Mouse (Mus musculus): Measurements from ENCODE around the gene 3830406C13Rik.

3830406C13Rik gene

DNA sequence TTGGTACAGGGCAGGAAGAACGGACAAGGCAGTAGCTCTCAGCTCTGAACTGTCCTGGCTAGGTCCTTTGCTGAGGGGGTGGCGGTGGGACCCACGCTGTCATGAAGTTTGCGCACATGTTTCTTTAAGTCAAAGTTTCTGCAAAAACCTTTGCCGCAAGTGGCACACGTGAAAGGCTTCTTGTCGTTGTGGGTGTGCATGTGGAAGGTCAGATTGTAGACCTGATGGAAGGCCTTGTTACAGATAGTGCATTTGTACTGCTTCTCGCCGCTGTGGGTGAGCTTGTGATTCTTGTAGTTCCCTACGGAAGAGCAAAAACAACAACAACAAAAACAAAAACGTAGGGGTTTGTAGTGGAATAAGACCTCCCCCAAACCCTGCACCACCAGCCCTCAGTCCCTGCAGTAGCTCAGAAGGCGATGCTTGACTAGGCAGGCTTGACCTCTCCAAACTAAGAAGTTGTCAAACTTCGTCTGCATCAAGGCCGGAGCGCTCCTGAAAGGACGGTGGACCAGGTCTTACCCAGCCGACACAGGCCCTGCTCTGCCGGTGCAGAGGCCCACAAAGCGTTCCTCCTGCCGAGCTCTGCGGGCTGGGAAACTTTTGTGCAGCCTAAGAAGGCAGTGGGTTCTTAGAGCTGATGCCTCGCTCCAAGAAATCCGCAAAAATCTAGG, 58.6 kb downstream of the 3830406C13Rik start:
- DNase-seq (ENCODE audit: low spot score in 2 of 2) = no peak

DNA sequence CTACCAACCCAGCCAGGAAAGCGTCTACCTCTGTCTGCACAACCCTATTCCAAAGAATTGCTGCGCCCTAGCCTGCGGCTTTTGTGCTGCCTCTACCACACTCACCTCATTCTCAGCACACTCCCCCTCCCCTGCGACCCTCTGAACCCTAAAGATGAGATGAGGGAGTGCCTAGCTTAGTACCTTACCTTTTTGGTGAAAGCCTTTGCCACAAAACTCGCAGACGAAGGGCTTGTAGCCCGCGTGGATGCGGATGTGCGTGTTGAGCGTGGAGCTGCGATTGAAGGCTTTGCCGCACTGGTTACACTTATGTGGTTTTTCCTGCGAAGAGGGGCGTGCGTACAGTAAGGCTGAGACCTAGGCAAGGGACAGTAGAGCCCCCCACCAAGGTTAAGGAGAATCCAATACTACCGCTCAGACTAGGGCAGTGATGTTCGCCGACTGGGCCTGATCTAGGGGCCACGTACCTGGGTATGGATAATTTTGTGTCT, 59.5 kb downstream of the 3830406C13Rik start:
- peak in 1 of 2 experiments; percentile 11 for DNase-seq (ENCODE audit: low spot score in 2 of 2)

DNA sequence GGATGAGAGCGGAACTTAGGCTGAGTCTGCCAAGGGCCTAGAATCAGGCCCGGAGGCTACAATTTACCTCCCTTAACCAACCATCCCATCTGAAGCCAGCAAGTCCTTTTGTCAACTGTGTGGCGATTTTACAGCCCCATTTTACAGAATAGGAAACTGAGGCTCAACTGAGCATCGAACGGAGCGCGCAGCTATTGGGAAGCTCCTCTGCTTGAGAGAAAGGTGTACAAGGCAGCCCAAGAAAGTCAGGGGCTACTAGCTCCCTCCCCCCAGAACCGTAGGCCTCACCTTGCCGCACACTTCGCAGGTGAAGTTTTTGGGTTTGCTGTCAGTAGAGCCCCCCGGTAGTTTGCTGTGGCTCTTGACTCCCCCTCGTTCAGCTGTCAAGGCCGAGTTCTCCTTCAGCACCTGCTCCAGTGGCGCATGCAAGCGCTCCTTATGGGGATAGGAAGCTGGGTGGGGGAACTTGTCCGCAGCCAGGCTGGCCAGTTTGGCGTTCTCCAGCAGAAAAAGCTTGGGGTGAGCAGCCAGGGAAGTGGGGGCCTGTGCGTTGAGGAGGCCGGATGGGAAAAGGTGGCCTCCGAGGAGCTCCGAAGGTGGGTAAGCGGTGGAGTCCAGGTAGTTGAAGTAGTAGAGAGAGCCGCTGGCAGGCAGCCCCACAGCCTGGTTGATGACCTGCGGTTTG, 60.2 kb downstream of the 3830406C13Rik start:
- peak in 1 of 2 experiments; percentile 17 for DNase-seq (ENCODE audit: low spot score in 2 of 2)

DNA sequence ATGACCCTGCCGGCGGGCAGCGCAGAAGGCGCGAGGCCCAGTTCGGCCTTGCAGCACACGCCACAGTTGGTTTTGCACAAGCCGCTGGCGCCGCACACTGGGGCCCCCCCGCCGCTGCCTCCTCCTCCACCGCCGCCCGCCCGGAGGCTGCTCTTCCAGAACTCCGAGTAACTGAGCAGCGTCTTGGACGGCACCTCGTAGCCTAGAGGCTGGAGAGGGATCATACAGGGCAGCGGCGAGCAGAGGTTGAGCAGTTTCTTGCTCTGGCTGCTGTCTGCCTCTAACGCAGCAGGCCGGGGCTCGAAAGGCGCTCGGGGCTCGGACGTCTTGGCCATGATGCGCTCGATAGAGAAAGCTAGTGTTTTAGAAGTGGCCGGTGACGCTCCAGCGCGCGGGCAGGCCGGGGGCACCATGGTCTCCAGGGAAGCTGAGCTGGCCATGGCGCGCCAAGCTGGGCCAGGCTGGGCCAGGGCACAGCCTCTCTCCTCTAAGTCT, 60.8 kb downstream of the 3830406C13Rik start:
- DNase-seq (ENCODE audit: low spot score in 2 of 2) = peak; percentile 33 to 36

DNA sequence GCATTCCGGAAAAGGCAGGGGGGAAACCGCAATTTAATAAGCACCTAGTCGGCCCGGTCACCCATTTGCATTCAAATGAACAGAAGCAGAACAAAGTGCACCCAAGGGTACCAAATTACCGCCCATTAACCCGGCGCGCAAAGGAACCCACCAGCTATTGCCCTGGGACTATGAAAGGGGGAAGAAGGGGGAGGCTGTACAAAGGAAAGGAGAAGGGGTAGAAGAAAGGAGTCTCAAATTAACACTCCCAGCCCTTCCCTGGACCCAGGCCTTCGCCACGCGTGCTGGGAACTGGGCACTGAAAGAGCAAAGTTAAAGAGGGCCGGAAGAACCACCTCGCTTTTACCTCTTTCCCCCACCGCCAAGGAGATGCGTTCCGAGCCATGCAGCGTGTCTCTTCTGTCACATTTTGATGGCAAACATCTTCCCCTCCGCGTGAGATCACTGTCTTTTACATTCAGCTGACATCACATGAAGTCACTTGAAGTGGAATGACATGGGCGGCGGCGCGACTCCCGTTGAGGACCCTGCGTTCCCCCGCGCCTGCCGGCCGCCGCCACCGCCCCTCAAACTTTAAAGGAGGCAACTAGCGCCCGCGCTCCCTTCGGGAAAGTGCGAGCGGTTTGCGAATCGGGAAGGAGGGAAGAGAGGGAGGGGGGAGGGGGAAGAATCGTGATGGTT, 61.4 kb downstream of the 3830406C13Rik start:
- DNase-seq (ENCODE audit: low spot score in 2 of 2) = peak; percentile 35 to 37

DNA sequence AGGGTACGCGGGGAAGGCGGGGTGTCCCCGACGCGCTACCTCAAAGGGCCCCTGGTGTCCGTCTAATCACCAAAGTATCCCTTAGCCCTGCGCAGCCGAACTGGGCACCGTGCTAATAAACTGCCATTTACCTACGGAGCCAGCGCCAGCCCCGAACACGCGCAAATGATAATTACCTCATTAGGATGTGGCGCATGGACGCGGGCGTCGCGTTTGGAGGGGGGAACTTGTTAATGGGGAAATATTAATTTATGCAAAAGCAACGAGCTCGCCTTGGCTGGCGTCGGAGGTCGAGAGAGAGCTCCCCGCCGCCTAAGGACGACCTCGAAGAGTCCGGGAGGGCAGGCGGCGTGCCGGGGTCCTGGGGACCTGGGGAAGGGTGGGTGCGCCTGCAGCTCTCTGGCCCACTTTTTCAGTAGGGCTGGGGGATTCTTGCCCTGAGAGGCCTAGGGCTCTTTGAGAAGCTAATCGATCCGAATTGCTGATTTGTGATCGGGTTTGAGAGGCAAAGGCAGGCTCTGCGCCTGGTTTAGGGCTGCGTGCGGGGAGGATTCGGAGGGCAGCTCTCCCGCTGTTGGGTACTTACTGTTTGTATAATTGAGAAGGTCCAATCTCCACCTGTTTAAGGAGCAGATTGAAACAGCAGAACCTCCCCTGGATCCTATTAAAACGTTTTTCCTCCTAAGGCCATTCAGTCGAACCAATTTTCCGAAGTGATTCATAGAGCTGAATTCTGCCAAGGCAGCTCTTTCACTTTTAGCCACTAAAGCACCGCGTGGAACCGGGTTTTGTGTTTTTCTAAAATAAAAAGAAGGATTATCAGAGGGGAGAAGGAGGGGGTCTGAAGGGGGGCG, 62.3 kb downstream of the 3830406C13Rik start:
- peak; percentile 30 to 39 for DNase-seq (ENCODE audit: low spot score in 2 of 2)

DNA sequence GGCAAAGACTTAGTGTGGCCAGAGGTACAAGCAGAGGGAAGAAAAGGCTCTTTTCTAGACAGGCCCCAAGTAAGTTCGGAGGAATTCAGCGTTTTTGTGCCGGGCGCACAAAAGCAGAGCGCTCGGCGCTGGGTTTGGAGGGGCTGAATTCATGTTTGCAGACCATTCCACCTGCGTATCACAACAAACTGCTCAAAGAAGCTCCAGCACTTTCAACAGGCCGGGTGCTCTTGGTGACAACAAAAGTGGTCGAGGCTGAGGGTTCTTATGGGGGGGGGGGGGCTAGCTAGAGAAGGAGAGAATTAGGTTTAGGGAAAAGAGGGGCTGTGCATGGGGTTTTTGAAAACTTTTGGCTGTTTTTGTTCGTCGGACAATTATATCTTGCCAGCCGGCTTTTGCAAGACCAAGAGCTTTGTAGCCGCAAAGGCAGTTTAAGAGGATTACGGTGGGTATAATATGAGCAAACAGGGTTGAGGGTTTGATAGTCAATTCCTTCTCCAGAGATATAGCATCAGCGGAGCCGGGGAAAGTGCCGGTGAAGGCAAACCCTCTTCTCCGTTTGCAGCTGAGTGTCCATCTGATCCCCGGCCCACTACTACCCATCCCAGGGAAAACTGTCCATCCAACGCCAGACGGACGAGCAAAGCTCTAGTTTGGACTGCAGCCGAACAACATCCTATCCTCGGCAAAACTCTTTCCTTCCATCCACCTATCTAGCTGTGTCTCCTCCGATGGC, 63.1 kb downstream of the 3830406C13Rik start:
- no peak for DNase-seq (ENCODE audit: low spot score in 2 of 2)

DNA sequence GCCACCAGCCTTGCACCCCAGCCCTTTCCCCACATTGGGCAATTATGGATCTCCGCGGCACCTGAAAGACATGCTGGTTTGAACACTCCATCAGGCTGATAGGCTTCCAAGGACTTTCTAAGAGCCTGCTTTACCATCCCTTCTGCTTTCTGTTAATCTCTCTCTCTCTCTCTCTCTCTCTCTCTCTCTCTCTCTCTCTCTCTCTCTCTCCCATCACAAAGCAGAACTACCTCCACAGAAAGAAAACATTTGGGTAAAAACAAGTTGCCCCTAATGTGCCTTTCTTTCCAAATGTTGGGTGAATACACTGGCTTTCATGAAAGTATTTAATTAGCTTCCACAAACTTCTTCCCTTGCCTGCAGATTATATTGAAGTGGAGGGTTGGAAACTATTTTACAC, 64.1 kb downstream of the 3830406C13Rik start, which contains the start of gene Fezf2:
TSS of gene Fezf2 (minus strand) at position 101 of the 400 bp plus-strand sequence.
- no peak for DNase-seq (ENCODE audit: low spot score in 2 of 2)

DNA sequence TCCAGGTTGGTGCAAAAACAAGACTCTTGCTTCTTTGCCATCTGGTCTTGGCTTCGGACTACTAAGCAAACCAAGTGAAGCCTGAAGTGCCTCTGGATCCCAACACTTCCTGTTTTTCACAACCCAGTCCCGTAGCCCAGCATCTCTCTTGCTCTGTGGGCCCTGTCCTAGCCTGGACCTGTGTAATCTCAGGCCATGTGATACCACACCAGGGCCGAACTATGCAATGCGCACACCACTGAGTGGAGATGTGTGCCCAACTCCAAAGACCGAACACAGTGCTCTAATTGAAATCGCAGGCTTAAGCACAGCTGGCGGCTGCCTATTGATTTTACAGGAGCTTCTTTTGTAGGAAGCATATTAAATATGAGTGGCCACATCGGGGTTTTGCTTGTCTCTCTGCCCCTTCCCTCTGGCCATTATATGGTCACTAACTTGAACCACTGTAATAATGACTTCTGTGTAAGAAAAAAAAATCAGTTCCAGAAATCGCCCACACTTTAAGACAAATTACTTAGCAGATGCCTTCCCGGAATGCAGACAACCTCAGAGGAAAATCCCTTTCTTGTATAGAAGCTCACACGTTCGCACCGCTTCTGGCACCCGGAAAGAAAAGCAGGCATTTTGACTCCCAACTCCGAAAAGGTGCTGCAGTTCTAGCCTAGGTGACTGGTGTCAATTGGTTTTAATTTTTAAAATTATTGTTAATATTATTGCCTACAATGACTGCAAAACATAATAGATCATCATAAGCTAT, 65.5 kb downstream of the 3830406C13Rik start:
- DNase-seq (ENCODE audit: low spot score in 2 of 2) = peak in 1 of 2 experiments; percentile 16

DNA sequence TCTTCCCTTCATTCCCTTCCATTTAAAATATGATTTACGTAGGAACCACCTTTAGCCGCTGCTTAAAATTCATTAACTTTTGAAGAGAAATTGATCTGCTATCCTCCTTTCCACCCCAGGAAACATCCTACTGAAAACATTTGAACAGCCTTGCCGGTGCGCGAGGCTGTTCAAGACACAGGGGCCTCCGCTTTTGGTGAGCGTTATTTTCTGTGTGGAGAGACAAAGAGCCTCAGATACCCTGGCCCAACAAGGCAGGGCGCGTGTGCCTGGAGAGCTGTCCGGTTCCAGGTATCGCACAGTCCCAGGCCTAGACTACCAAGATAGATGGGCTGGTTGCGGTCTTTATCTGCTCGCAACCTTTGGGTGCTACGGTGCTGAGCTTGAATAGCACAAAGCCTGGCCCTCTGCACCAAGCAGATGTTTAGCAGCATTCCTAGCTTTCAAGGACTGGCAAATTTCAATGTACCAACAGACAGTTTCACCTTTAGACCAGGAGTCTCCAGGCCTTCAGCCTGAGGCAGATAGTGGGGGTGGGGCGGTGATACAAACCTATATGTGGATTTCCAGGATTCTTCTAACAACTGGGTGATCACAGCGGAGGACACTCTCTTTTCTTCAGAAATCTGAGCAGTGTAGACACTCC, 66.4 kb downstream of the 3830406C13Rik start:
- no peak for DNase-seq (ENCODE audit: low spot score in 2 of 2)

Data from frontal cortex, postnatal 36 days (tissue).